In genomic region chr9:86544559-86544958, GRCm38 (mm10) we compare ENCODE assay signal across 28 mouse cellular contexts. TPM values are rescaled to one million over a fixed set of nuclear protein-coding genes. Genes with fewer than 3 reads are reported as not detected.
DNase-seq lines count a peak whose midpoint lies in the region; ATAC-seq lines count a peak whose summit lies in the region.
"Had no signal": no experiment of that assay in that cellular context is flagged by ENCODE, and none has a peak within 500 bp of the region (broad histone marks: within the 10 kb centered on the region; RNA-seq: fewer than 3 reads in every experiment).

No protein-coding gene starts in this region.

- DNase-seq in midbrain, embryonic 10.5 days (ENCODE audit: low spot score) = no peak
- no peak for DNase-seq in lung, postnatal 25 days (ENCODE audit: low spot score)
- DNase-seq: adrenal gland, adult 2 months; adrenal gland, postnatal 14 days; B cell, adult 2 months; cerebellum, adult 18-20 months; cerebellum, adult 9-11 months; cerebellum, postnatal 25 days; embryo, embryonic 11 days; forebrain, postnatal 0 days; gastrocnemius, postnatal 25 days; kidney, adult 11 months had no signal

- H3K9me3 ChIP-seq in forebrain, embryonic 13.5 days (replicated peaks) = no peaks in the 10 kb centered on the region
- no peaks in the 10 kb centered on the region for H3K9me3 ChIP-seq in forebrain, embryonic 16.5 days (ENCODE audit: control insufficient read depth, low read length)
- H3K9me3 ChIP-seq in midbrain, embryonic 10.5 days (replicated peaks) = no peaks in the 10 kb centered on the region
- H3K9me3 ChIP-seq: embryonic facial prominence, embryonic 10.5 days; embryonic facial prominence, embryonic 13.5 days; forebrain, embryonic 12.5 days; G1E; hindbrain, embryonic 10.5 days; hindbrain, embryonic 13.5 days; intestine, embryonic 15.5 days had no signal

- no peak for ATAC-seq in forebrain, embryonic 13.5 days
- ATAC-seq in forebrain, embryonic 16.5 days = no peak
- ATAC-seq in common myeloid progenitor, adult 5-6 weeks (replicated peaks; ENCODE audit: low read depth, poor library complexity, severe bottlenecking) = peak; percentile 60; the same call in 1 of the 2 replicates
- ATAC-seq in megakaryocyte, adult 5-6 weeks (ENCODE audit: poor library complexity, severe bottlenecking) = peak; percentile 94
- ATAC-seq: forebrain, postnatal 0 days; hindbrain, embryonic 16.5 days; intestine, embryonic 15.5 days; Patski had no signal

- no peak overlapping the region for H3K9ac ChIP-seq in forebrain, embryonic 13.5 days
- H3K9ac ChIP-seq in forebrain, embryonic 16.5 days (replicated peaks; ENCODE audit: low read depth, low read length) = no peak overlapping the region
- H3K9ac ChIP-seq: embryonic facial prominence, embryonic 13.5 days; forebrain, embryonic 12.5 days; forebrain, postnatal 0 days; hindbrain, embryonic 13.5 days; intestine, embryonic 15.5 days had no signal

- no peaks in the 10 kb centered on the region for H3K27me3 ChIP-seq in forebrain, embryonic 13.5 days
- H3K27me3 ChIP-seq in forebrain, embryonic 16.5 days (replicated peaks; ENCODE audit: control insufficient read depth, insufficient read depth, low read length) = no peaks in the 10 kb centered on the region
- H3K27me3 ChIP-seq in midbrain, embryonic 10.5 days (ENCODE audit: low read depth, poor library complexity, severe bottlenecking) = no peaks in the 10 kb centered on the region
- H3K27me3 ChIP-seq: CH12.LX; embryonic facial prominence, embryonic 13.5 days; forebrain, embryonic 12.5 days; hindbrain, embryonic 13.5 days; intestine, embryonic 15.5 days; Patski had no signal

- no peak overlapping the region for H3K4me2 ChIP-seq in forebrain, embryonic 13.5 days
- no peak overlapping the region for H3K4me2 ChIP-seq in forebrain, embryonic 16.5 days (ENCODE audit: low read length)
- H3K4me2 ChIP-seq: embryonic facial prominence, embryonic 13.5 days; forebrain, embryonic 12.5 days; heart, embryonic 11.5 days; hindbrain, embryonic 13.5 days; intestine, embryonic 15.5 days had no signal

- peaks cover 12% of the 10 kb centered on the region; the same call in 1 of the 2 replicates for H3K4me1 ChIP-seq in forebrain, embryonic 13.5 days
- no peaks in the 10 kb centered on the region; the same call in 1 of the 2 replicates for H3K4me1 ChIP-seq in forebrain, embryonic 16.5 days (replicated peaks; ENCODE audit: control insufficient read depth, insufficient read depth, low read length)
- no peaks in the 10 kb centered on the region for H3K4me1 ChIP-seq in midbrain, embryonic 10.5 days
- H3K4me1 ChIP-seq: embryonic facial prominence, embryonic 10.5 days; embryonic facial prominence, embryonic 13.5 days; forebrain, embryonic 12.5 days; hindbrain, embryonic 10.5 days; hindbrain, embryonic 13.5 days; intestine, embryonic 15.5 days had no signal

- H3K4me3 ChIP-seq in forebrain, embryonic 13.5 days = no peak overlapping the region
- H3K4me3 ChIP-seq in forebrain, embryonic 16.5 days (replicated peaks; ENCODE audit: low read length) = no peak overlapping the region
- no peak overlapping the region for H3K4me3 ChIP-seq in midbrain, embryonic 10.5 days
- H3K4me3 ChIP-seq: embryonic facial prominence, embryonic 10.5 days; embryonic facial prominence, embryonic 13.5 days; erythroblast, embryonic 14.5 days; forebrain, embryonic 12.5 days; hindbrain, embryonic 10.5 days; hindbrain, embryonic 13.5 days; intestine, embryonic 15.5 days had no signal

- WGBS in forebrain, embryonic 13.5 days = 78% methylated on average over 1 of the region's 1 CpGs
- WGBS in forebrain, embryonic 16.5 days = 81% methylated on average over 1 of the region's 1 CpGs
- WGBS in midbrain, embryonic 10.5 days = 88% methylated on average over 1 of the region's 1 CpGs

- H3K27ac ChIP-seq in forebrain, embryonic 13.5 days = 0 out of 2 replicates have a peak overlapping the region, but pooled peaks have one; percentile 15
- no peak overlapping the region for H3K27ac ChIP-seq in forebrain, embryonic 16.5 days (ENCODE audit: low read length)
- H3K27ac ChIP-seq in midbrain, embryonic 10.5 days (replicated peaks) = no peak overlapping the region
- H3K27ac ChIP-seq: embryonic facial prominence, embryonic 10.5 days; embryonic facial prominence, embryonic 13.5 days; hindbrain, embryonic 10.5 days; hindbrain, embryonic 13.5 days; intestine, embryonic 15.5 days had no signal

- H3K36me3 ChIP-seq in forebrain, embryonic 13.5 days (ENCODE audit: poor library complexity, severe bottlenecking) = peaks cover 67% of the 10 kb centered on the region
- peaks cover 18% of the 10 kb centered on the region for H3K36me3 ChIP-seq in forebrain, embryonic 16.5 days (ENCODE audit: control insufficient read depth, insufficient read depth)
- H3K36me3 ChIP-seq in midbrain, embryonic 10.5 days = peaks cover 52% of the 10 kb centered on the region

RNA-seq across cellular contexts. Expression of gene Pgm3, which starts 27.1 kb away (rescaled TPM):
- 39.7 and 43.3 TPM in 2 replicates for polyA plus RNA-seq in forebrain, embryonic 13.5 days (2015; fragmentation: Nextera tagmentation; extraction: Ambion mirVana)
- 42.1 and 48.7 TPM in 2 replicates for polyA plus RNA-seq in forebrain, embryonic 16.5 days (2015; fragmentation: Nextera tagmentation; extraction: Ambion mirVana)
- 17.1 and 17.7 TPM in 2 replicates for total RNA-seq in common myeloid progenitor, adult 5-6 weeks (2017)
- 13.5 and 16.3 TPM in 2 replicates for total RNA-seq in megakaryocyte, adult 5-6 weeks (2015)
- total RNA-seq in megakaryocyte, adult 5-6 weeks (2017) = 16.5 and 21.8 TPM in 2 replicates
- polyA plus RNA-seq in midbrain, embryonic 10.5 days (2016; fragmentation: Nextera tagmentation; extraction: Ambion mirVana) = 35.6 and 40.1 TPM in 2 replicates

RNA-seq across cellular contexts. Expression of gene Rwdd2a, which starts 27.2 kb away (rescaled TPM):
- 5.0 and 6.2 TPM in 2 replicates for polyA plus RNA-seq in forebrain, embryonic 13.5 days (2015; fragmentation: Nextera tagmentation; extraction: Ambion mirVana)
- polyA plus RNA-seq in forebrain, embryonic 16.5 days (2015; fragmentation: Nextera tagmentation; extraction: Ambion mirVana) = 7.7 and 12.0 TPM in 2 replicates
- 2.7 and 4.8 TPM in 2 replicates for total RNA-seq in common myeloid progenitor, adult 5-6 weeks (2017)
- 19.3 and 23.2 TPM in 2 replicates for total RNA-seq in megakaryocyte, adult 5-6 weeks (2015)
- total RNA-seq in megakaryocyte, adult 5-6 weeks (2017) = 15.7 and 21.9 TPM in 2 replicates
- 3.4 and 4.4 TPM in 2 replicates for polyA plus RNA-seq in midbrain, embryonic 10.5 days (2016; fragmentation: Nextera tagmentation; extraction: Ambion mirVana)
- polyA plus RNA-seq: erythroblast, embryonic 14.5 days had no signal

Comparison
In these comparisons a context has a peak if more than half of its experiments do, and no peak if none do; other contexts are left out.
1. ATAC-seq: peak in common myeloid progenitor, adult 5-6 weeks (single experiment) and megakaryocyte, adult 5-6 weeks (single experiment); none in forebrain, embryonic 13.5 days (single experiment) and forebrain, embryonic 16.5 days (single experiment).